Mouse (Mus musculus) cerebellum, adult 2 months (tissue): Measurements from ENCODE around the gene Med16.

ENCODE experiments used
- CTCF ChIP-seq: fragments of 200-500 bp; IDR thresholded peaks from 2 replicates; pipeline ENCODE4 v1.5.1; 2011; ENCODE audit warnings: low read depth, mild to moderate bottlenecking, control low read depth, low read length, moderate library complexity, borderline replicate concordance; ENCODE audit not compliant: insufficient read depth
- POLR2A ChIP-seq: fragments of 200-500 bp; IDR thresholded peaks from 2 replicates; pipeline ENCODE4 v1.6.1; 2011; ENCODE audit warnings: low read length, control low read depth, borderline replicate concordance; ENCODE audit not compliant: insufficient read depth

GRCm38 (mm10) chr10:79921572-79921971, 12.8 kb upstream of the Med16 start:
- TF ChIP-seq POLR2A, result no peak
- no peak for TF ChIP-seq CTCF
